ENCODE assay signal across 8 mouse cellular contexts in the genomic region with DNA sequence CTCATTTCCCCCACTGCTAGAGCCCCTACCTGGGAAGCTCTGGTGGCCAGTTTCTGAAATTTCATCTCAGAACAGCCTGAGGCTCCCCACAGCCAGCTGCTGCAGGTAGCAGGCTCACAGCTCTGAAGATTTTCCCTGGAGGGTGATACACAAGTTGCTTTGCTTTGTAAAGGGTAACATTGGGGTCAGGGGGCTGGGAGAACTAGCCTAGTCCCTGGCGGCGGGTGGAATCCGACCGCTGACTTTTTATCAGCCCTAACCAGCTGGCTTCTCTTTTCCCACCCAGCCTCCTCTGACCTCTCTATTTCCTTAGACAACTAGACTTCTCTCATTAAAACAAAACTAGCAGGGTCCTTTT. TPM values are rescaled to one million over a fixed set of nuclear protein-coding genes. Genes with fewer than 3 reads are reported as not detected.
A peak's percentile ranks its signal among the peaks of the same experiment; 100 is the strongest.
DNase-seq lines count a peak whose midpoint lies in the region; ATAC-seq and TF ChIP-seq lines count a peak whose summit lies in the region.

No protein-coding gene starts in this region.

- H3K27me3 ChIP-seq in hindbrain, embryonic 15.5 days, result no peaks in the 10 kb centered on the region
- H3K27me3 ChIP-seq in midbrain, embryonic 13.5 days, result no peaks in the 10 kb centered on the region

- TF ChIP-seq POLR2A in cortical plate, adult 2 months (IDR thresholded peaks at IDR 0.05; ENCODE audit: extremely low read depth, insufficient read depth, low read length), result no peak

- intact Hi-C loops in gastrocnemius, adult 2 months (cut with DNase I), result no loop called here
- intact Hi-C loops in gastrocnemius, postnatal 36 days (cut with DNase I), result no loop called here

- TF ChIP-seq CTCF in gastrocnemius, adult 2 months (IDR thresholded peaks at IDR 0.05), result no peak
- TF ChIP-seq CTCF in cortical plate, adult 2 months (IDR thresholded peaks at IDR 0.05; ENCODE audit: extremely low read depth, insufficient read depth, low read length), result no peak

- H3K27ac ChIP-seq in gastrocnemius, adult 2 months, result peak overlapping the region; percentile 92
- peak overlapping the region; percentile 41 for H3K27ac ChIP-seq in cortical plate, adult 2 months (ENCODE audit: insufficient read depth, low read length)
- no peak overlapping the region for H3K27ac ChIP-seq in hindbrain, embryonic 15.5 days (replicated peaks)
- no peak overlapping the region for H3K27ac ChIP-seq in midbrain, embryonic 13.5 days

- peak overlapping the region; percentile 9; the same call in 1 of the 2 replicates for H3K9ac ChIP-seq in hindbrain, embryonic 15.5 days
- H3K9ac ChIP-seq in midbrain, embryonic 13.5 days (replicated peaks), result peak overlapping the region; percentile 24; the same call in 1 of the 2 replicates

- no peak for DNase-seq in gastrocnemius, adult 2 months
- no peak for DNase-seq in gastrocnemius, postnatal 36 days
- no peak for DNase-seq in ovary, postnatal 14 days (ENCODE audit: low spot score)
- DNase-seq in testis, postnatal 10 days (ENCODE audit: low spot score), result no peak
- no peak for DNase-seq in thymus, postnatal 25 days

- H3K4me2 ChIP-seq in hindbrain, embryonic 15.5 days, result peak overlapping the region; percentile 41
- peak overlapping the region; percentile 33 for H3K4me2 ChIP-seq in midbrain, embryonic 13.5 days (replicated peaks)

- no peaks in the 10 kb centered on the region for H3K4me1 ChIP-seq in cortical plate, adult 2 months (ENCODE audit: control insufficient read depth, insufficient read depth, low read length)
- H3K4me1 ChIP-seq in hindbrain, embryonic 15.5 days (replicated peaks), result peaks cover 14% of the 10 kb centered on the region
- H3K4me1 ChIP-seq in midbrain, embryonic 13.5 days (replicated peaks), result peaks cover 39% of the 10 kb centered on the region

- H3K9me3 ChIP-seq in hindbrain, embryonic 15.5 days, result no peaks in the 10 kb centered on the region
- no peaks in the 10 kb centered on the region for H3K9me3 ChIP-seq in midbrain, embryonic 13.5 days

- WGBS in hindbrain, embryonic 15.5 days, result 29% methylated on average over 4 of the region's 4 CpGs
- WGBS in midbrain, embryonic 13.5 days, result 27% methylated on average over 4 of the region's 4 CpGs

- H3K4me3 ChIP-seq in gastrocnemius, adult 2 months, result peak overlapping the region; percentile 74
- H3K4me3 ChIP-seq in cortical plate, adult 2 months (ENCODE audit: insufficient read depth, low read length), result 0 out of 2 replicates have a peak overlapping the region, but pooled peaks have one; percentile 7
- 0 out of 2 replicates have a peak overlapping the region, but pooled peaks have one; percentile 18 for H3K4me3 ChIP-seq in hindbrain, embryonic 15.5 days
- H3K4me3 ChIP-seq in midbrain, embryonic 13.5 days (replicated peaks), result 0 out of 2 replicates have a peak overlapping the region, but pooled peaks have one; percentile 11

- no peaks in the 10 kb centered on the region for H3K36me3 ChIP-seq in hindbrain, embryonic 15.5 days
- H3K36me3 ChIP-seq in midbrain, embryonic 13.5 days, result no peaks in the 10 kb centered on the region

- no peak for ATAC-seq in hindbrain, embryonic 15.5 days (ENCODE audit: low FRiP score, low read depth)
- ATAC-seq in midbrain, embryonic 13.5 days, result no peak; the same call in 1 of the 2 replicates

RNA-seq across cellular contexts. Expression of a gene that starts 25.0 kb away (rescaled TPM):
- 10 to 100 TPM in 1 of 2 experiments, 1 to 10 TPM in 1; 6.5 to 10.1 TPM for total RNA-seq in gastrocnemius, adult 2 months (2021)
- total RNA-seq in gastrocnemius, postnatal 36 days (2021), result 1 to 10 TPM; 5.6 to 9.7 TPM
- 11.1 and 12.7 TPM in 2 replicates for polyA plus RNA-seq in cortical plate, adult 2 months (2012; rRNA removed)
- polyA plus RNA-seq in hindbrain, embryonic 15.5 days (2015; fragmentation: Nextera tagmentation; extraction: Ambion mirVana), result 4.1 and 4.2 TPM in 2 replicates
- 4.5 and 5.9 TPM in 2 replicates for polyA plus RNA-seq in midbrain, embryonic 13.5 days (2015; fragmentation: Nextera tagmentation; extraction: Ambion mirVana)

RNA-seq across cellular contexts. Expression of a gene that starts 44.4 kb away (rescaled TPM):
- total RNA-seq in gastrocnemius, adult 2 months (2021), result 1 to 10 TPM; 2.7 to 3.6 TPM
- total RNA-seq in gastrocnemius, postnatal 36 days (2021), result 1 to 10 TPM; 2.9 to 4.0 TPM
- 16.1 and 16.6 TPM in 2 replicates for polyA plus RNA-seq in cortical plate, adult 2 months (2012; rRNA removed)
- 10.7 and 12.3 TPM in 2 replicates for polyA plus RNA-seq in hindbrain, embryonic 15.5 days (2015; fragmentation: Nextera tagmentation; extraction: Ambion mirVana)
- polyA plus RNA-seq in midbrain, embryonic 13.5 days (2015; fragmentation: Nextera tagmentation; extraction: Ambion mirVana), result 12.1 and 13.8 TPM in 2 replicates

RNA-seq across cellular contexts. Expression of a gene that starts 45.9 kb away (rescaled TPM):
- total RNA-seq in gastrocnemius, adult 2 months (2021), result not detected
- not detected for total RNA-seq in gastrocnemius, postnatal 36 days (2021)
- not detected in 2 replicates for polyA plus RNA-seq in cortical plate, adult 2 months (2012; rRNA removed)
- 0.82 and 0.98 TPM in 2 replicates for polyA plus RNA-seq in hindbrain, embryonic 15.5 days (2015; fragmentation: Nextera tagmentation; extraction: Ambion mirVana)
- 0.48 and 0.62 TPM in 2 replicates for polyA plus RNA-seq in midbrain, embryonic 13.5 days (2015; fragmentation: Nextera tagmentation; extraction: Ambion mirVana)

Comparison
In these comparisons a context has a peak if more than half of its experiments do, and no peak if none do; other contexts are left out.
1. H3K27ac ChIP-seq: peak in gastrocnemius, adult 2 months (single experiment) and cortical plate, adult 2 months (single experiment); none in hindbrain, embryonic 15.5 days (single experiment) and midbrain, embryonic 13.5 days (single experiment).
2. H3K4me3 ChIP-seq: peak in every context shown above with its lines; median percentile 74 in gastrocnemius, adult 2 months; 18 in hindbrain, embryonic 15.5 days; 11 in midbrain, embryonic 13.5 days; 7 in cortical plate, adult 2 months.